Mouse (Mus musculus) heart, embryonic 11.5 days (tissue): ENCODE measurements around the gene Slc25a16. TPM values are rescaled to one million over a fixed set of nuclear protein-coding genes. Genes with fewer than 3 reads are reported as not detected.

Experiments
- ATAC-seq: fragments of 200-750 bp; cut with Nextera tagmentation; replicated peaks from 2 replicates; pipeline ENCODE4 v1.8.0; 2017; ENCODE audit warnings: moderate library complexity; ENCODE audit not compliant: insufficient number of reproducible peaks, low FRiP score, low TSS enrichment
- H3K27ac ChIP-seq: fragments of 300-500 bp; sonication (generic); 2 replicates; pipeline ENCODE4 v1.5.1; 2014; ENCODE audit warnings: mild to moderate bottlenecking, low read depth, low read length
- H3K27me3 ChIP-seq: fragments of 300-500 bp; sonication (generic); 2 replicates; pipeline ENCODE4 v1.6.1; 2014; ENCODE audit warnings: mild to moderate bottlenecking, low read length, mixed read lengths; ENCODE audit not compliant: control insufficient read depth, insufficient read depth
- H3K36me3 ChIP-seq: fragments of 300-500 bp; sonication (generic); 2 replicates; pipeline ENCODE4 v1.6.1; 2014; ENCODE audit warnings: mild to moderate bottlenecking, low read length, moderate library complexity, mixed read lengths; ENCODE audit not compliant: control insufficient read depth, insufficient read depth
- H3K4me1 ChIP-seq: fragments of 300-500 bp; sonication (generic); 2 replicates; pipeline ENCODE4 v1.6.1; 2014; ENCODE audit warnings: low read length; ENCODE audit not compliant: control insufficient read depth, insufficient read depth
- H3K4me2 ChIP-seq: fragments of 300-500 bp; sonication (generic); 2 replicates; pipeline ENCODE4 v1.6.1; 2014; ENCODE audit warnings: mild to moderate bottlenecking, moderate library complexity
- H3K4me3 ChIP-seq: fragments of 300-500 bp; sonication (generic); 2 replicates; pipeline ENCODE4 v1.5.1; 2014; ENCODE audit warnings: low read depth, low read length
- H3K9ac ChIP-seq: fragments of 300-500 bp; sonication (generic); 2 replicates; pipeline ENCODE4 v1.6.1; 2014; ENCODE audit warnings: mild to moderate bottlenecking, low read depth, low read length, moderate library complexity
- H3K9me3 ChIP-seq: fragments of 300-500 bp; sonication (generic); replicated peaks from 2 replicates; pipeline ENCODE4 v1.6.1; 2016; ENCODE audit warnings: low read length; ENCODE audit not compliant: control insufficient read depth
- WGBS: fragments of 180-500 bp; shearing (Covaris S2); extraction: QIAGEN DNeasy Blood & Tissue Kit; methylation state at CpG from one replicate; pipeline ENCODE4 v1.1.7; 2014; ENCODE audit not compliant: insufficient replicate concordance; 5-methylcytosine and 5-hydroxymethylcytosine counted together
- polyA plus RNA-seq: library from polyadenylated mRNA; unstranded; fragments of >200 nt; fragmentation: Nextera tagmentation; extraction: Ambion mirVana; gene quantifications from 2 replicates; pipeline ENCODE4 v1.2.1, GENCODE M21; 2014

Slc25a16 gene
- polyA plus RNA-seq, 1 experiment from 2014 or later = 12.0 TPM

DNA sequence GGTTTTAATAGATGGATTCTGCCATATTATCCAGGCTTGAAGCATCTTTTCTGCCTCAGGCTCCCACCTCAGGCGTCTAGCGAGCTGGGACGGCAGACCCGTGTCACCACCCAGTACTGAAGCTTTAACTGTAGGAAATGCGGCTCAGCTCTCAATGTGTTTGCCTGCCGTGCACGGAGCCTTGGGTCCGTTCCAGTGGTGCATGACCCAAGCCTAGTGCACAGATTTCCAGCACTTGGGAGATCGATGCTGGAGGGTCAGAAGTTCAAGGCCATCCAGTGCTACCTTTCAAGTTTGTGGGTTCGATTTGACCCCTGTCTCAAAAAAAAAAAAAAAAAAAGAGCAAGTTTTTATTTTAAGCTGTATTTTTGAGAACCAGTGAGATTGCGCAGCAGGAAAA, 45.4 kb downstream of the Slc25a16 start:
- Histone ChIP-seq H3K9me3 (no peaks in the 10 kb centered on the region), H3K9ac (no peak overlapping the region), H3K27me3 (no peaks in the 10 kb centered on the region), H3K4me2 (no peak overlapping the region), H3K27ac (no peak overlapping the region), H3K4me3 (no peak overlapping the region), H3K36me3 (peaks cover 27% of the 10 kb centered on the region), H3K4me1 (no peaks in the 10 kb centered on the region)
- ATAC-seq = no peak
- 88% methylated on average over 11 of the region's 11 CpGs for WGBS

DNA sequence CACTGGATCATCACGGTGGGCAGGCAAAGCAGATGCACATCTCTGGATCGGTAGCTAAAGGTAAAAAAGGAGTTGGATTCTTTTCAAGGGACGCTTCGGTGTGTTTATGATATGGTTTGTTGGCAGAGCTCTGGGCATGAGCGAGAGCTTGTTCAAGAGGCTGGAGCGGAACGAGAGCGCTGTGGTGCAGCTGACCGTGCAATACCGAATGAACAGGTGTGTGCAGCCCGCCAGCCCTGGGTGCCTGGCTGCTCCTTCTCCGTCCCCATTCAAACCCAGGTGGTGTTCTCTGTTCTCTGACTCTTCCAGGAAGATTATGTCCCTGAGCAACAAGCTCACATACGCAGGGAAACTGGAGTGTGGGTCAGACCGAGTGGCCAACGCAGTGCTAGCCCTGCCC, 45.9 kb downstream of the Slc25a16 start:
- 92% methylated on average over 15 of the region's 15 CpGs for WGBS
- Histone ChIP-seq H3K4me2 (no peak overlapping the region), H3K27me3 (no peaks in the 10 kb centered on the region), H3K9me3 (no peaks in the 10 kb centered on the region), H3K4me1 (no peaks in the 10 kb centered on the region), H3K27ac (no peak overlapping the region), H3K9ac (no peak overlapping the region), H3K36me3 (peaks cover 25% of the 10 kb centered on the region), H3K4me3 (no peak overlapping the region)
- no peak for ATAC-seq

DNA sequence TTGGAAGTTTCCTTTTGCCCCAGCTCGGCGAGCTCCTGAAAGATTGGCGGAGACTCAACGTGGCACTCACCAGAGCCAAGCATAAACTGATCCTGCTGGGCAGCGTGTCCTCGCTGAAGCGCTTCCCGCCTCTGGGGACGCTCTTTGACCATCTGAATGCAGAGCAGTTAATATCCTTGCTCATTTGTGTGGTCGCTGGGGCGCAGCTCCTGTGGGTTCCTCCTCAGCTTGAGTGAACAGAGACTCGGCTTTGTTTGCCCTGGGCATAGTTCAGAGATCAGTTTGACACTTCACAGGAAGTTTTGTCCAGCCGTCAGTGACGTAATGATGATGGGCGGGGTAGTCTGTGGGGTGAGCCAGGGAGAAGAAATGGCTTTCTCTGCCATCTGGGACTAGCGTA, 51.4 kb downstream of the Slc25a16 start:
- Histone ChIP-seq H3K9ac (no peak overlapping the region), H3K9me3 (no peaks in the 10 kb centered on the region), H3K4me2 (no peak overlapping the region), H3K27ac (no peak overlapping the region), H3K4me3 (no peak overlapping the region), H3K27me3 (no peaks in the 10 kb centered on the region), H3K36me3 (peaks cover 13% of the 10 kb centered on the region), H3K4me1 (no peaks in the 10 kb centered on the region)
- WGBS = 78% methylated on average over 16 of the region's 16 CpGs
- ATAC-seq = no peak

DNA sequence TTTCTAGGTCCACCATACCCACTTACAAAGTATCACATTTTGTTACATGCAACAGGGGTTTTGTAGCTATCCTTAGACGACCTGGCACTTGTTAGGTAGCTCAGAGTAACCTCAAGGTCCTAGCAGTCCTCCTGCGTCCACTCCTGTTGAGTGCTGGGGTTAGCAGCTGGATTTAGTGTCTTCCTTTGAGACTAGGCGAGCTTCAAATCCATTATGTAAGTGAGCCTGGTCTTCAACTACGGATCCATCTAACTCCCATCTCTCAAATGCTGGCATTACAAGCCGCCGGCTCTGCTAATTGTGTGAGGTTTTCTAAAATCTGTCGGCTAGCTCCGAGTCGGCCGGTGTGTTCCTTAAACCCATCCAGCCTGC, 59.2 kb downstream of the Slc25a16 start:
- Histone ChIP-seq H3K9ac (peak overlapping the region; percentile 88; the same call in 1 of the 2 replicates), H3K4me1 (peaks cover 4% of the 10 kb centered on the region; the same call in 1 of the 2 replicates)

GRCm38 (mm10) chr10:62980039-62980954, 59.9 kb downstream of the Slc25a16 start, which contains the start of gene Rufy2:
Rufy2 (plus strand) TSS chr10:62980223.
- peak within 1 kb of the TSS; percentile 76 for H3K4me2 ChIP-seq
- peaks cover 4% of the 10 kb centered on the region; the same call in 1 of the 2 replicates for H3K4me1 ChIP-seq
- peak; percentile 78 for ATAC-seq
- H3K36me3 ChIP-seq = no peaks in the 10 kb centered on the region
- peak within 1 kb of the TSS; percentile 58 for H3K27ac ChIP-seq
- peak within 1 kb of the TSS; percentile 73 for H3K4me3 ChIP-seq
- WGBS = under 1% methylated on average over 77 of the region's 77 CpGs
- no peaks in the 10 kb centered on the region for H3K27me3 ChIP-seq
- peak within 1 kb of the TSS; percentile 88 for H3K9ac ChIP-seq
- no peaks in the 10 kb centered on the region for H3K9me3 ChIP-seq

More for the DNA sequence above, 59.2 kb downstream of the Slc25a16 start:
- 14% methylated on average over 10 of the region's 10 CpGs for WGBS
- H3K27me3 ChIP-seq = no peaks in the 10 kb centered on the region
- peak overlapping the region; percentile 73 for H3K4me3 ChIP-seq
- H3K27ac ChIP-seq = no peak overlapping the region
- no peaks in the 10 kb centered on the region for H3K9me3 ChIP-seq
- H3K4me2 ChIP-seq = peak overlapping the region; percentile 76
- no peak for ATAC-seq
- no peaks in the 10 kb centered on the region for H3K36me3 ChIP-seq

DNA sequence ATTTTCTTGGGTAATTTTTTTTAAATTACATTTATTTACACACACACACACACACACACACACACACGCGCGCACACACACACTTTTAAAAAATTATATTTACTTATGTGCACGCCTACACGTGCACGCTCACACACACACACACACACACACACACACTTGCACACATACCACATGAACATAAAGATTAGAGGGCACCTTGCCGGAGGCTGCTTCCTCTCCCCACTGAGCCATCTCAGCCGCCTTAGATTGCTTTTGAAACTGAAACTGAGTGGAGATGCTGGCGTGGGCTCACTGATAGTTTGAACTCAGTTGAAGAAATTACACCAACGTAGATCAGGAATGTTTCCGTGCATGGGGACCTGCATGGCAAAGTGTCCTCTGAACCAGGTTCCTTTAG, 63.6 kb downstream of the Slc25a16 start:
- H3K4me1 ChIP-seq = peaks cover 4% of the 10 kb centered on the region; the same call in 1 of the 2 replicates
- no peaks in the 10 kb centered on the region for H3K27me3 ChIP-seq
- 87% methylated on average over 11 of the region's 11 CpGs for WGBS
- H3K36me3 ChIP-seq = no peaks in the 10 kb centered on the region
- no peak for ATAC-seq
- no peak overlapping the region for H3K4me3 ChIP-seq
- H3K27ac ChIP-seq = no peak overlapping the region
- no peak overlapping the region for H3K9ac ChIP-seq
- H3K4me2 ChIP-seq = no peak overlapping the region
- no peaks in the 10 kb centered on the region for H3K9me3 ChIP-seq

DNA sequence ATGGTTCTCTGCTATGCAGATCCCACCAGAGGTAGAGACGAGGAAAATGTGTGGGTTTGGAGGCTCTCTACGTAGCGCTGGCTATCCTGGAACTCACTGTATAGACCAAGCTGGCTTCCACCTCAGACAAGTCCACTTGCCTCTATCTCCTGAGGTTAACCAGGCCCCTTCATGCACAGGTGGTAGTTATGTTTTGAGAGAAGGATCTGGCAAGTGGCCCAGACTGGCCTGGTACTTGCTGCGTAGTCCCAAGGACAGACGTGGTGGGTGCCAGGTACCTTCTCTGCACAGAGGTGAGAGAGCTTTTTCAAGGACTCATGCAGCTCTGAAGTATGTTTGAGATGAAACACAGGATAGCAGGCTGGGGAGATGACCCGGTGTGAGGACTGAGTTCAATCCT, 64.1 kb downstream of the Slc25a16 start:
- H3K4me3 ChIP-seq = no peak overlapping the region
- no peak for ATAC-seq
- H3K9ac ChIP-seq = no peak overlapping the region
- 81% methylated on average over 6 of the region's 6 CpGs for WGBS
- H3K4me2 ChIP-seq = no peak overlapping the region
- H3K4me1 ChIP-seq = peaks cover 4% of the 10 kb centered on the region; the same call in 1 of the 2 replicates
- no peaks in the 10 kb centered on the region for H3K36me3 ChIP-seq
- H3K27me3 ChIP-seq = no peaks in the 10 kb centered on the region
- no peaks in the 10 kb centered on the region for H3K9me3 ChIP-seq
- H3K27ac ChIP-seq = no peak overlapping the region

DNA sequence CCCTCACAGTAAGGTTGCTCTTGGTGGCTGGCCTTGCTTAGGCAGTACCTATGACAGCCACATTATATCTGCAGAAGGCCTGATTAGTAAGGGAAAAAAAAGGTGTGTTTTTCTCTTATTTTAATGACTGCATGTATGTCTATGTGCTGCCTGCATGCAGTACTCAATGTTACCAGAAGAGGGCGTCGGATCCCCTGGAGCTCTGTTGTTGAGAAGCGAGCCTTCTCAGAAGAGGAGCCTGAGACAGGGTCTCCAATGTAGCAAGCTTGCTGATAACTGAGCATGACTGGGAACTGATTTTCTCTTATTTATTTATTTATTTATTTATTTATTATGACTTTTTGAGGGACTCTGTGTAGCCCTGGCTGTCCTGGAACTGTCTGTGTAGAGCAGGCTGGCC, 66.9 kb downstream of the Slc25a16 start:
- H3K4me1 ChIP-seq = no peaks in the 10 kb centered on the region
- 30% methylated on average over 3 of the region's 3 CpGs for WGBS
- no peaks in the 10 kb centered on the region for H3K9me3 ChIP-seq
- H3K9ac ChIP-seq = no peak overlapping the region
- H3K36me3 ChIP-seq = peaks cover 12% of the 10 kb centered on the region; the same call in 1 of the 2 replicates
- no peak for ATAC-seq
- H3K4me3 ChIP-seq = no peak overlapping the region
- H3K27me3 ChIP-seq = no peaks in the 10 kb centered on the region
- no peak overlapping the region for H3K27ac ChIP-seq
- H3K4me2 ChIP-seq = no peak overlapping the region
